20 mouse cellular contexts compared by ENCODE assay signal in the genomic region with DNA sequence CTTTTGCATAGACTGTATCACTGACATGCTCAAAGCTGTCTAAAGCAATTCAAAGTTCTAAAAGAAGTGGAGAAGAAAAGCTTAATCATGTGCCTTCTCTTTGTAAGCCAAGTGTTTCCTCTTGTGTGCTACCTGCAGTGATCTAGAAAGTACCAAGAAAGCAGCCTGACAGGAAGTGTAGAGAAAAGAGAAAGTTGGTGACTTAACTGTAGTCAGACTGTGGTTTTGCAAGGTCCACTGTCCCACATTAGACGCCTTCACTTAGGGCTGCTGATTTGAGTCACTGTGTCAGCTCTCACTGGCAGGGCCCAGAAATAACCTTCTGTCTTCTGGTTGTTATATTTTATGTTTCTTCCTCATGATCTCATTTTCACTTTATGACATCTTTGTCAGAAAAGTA. TPM values are rescaled to one million over a fixed set of nuclear protein-coding genes. Genes with fewer than 3 reads are reported as not detected.
A peak's percentile ranks its signal among the peaks of the same experiment; 100 is the strongest.
DNase-seq lines count a peak whose midpoint lies in the region; ATAC-seq lines count a peak whose summit lies in the region.
"Had no signal": no experiment of that assay in that cellular context is flagged by ENCODE, and none has a peak within 500 bp of the region (broad histone marks: within the 10 kb centered on the region; RNA-seq: fewer than 3 reads in every experiment).

No protein-coding gene starts in this region.

- H3K27me3 ChIP-seq in midbrain, embryonic 13.5 days = no peaks in the 10 kb centered on the region
- H3K27me3 ChIP-seq: embryonic facial prominence, embryonic 12.5 days; forebrain, embryonic 15.5 days; heart, embryonic 13.5 days had no signal

- no peak overlapping the region for H3K4me2 ChIP-seq in midbrain, embryonic 13.5 days (replicated peaks)
- H3K4me2 ChIP-seq: embryonic facial prominence, embryonic 12.5 days; forebrain, embryonic 15.5 days; heart, embryonic 13.5 days; hindbrain, embryonic 14.5 days had no signal

- H3K27ac ChIP-seq in midbrain, embryonic 13.5 days = no peak overlapping the region
- H3K27ac ChIP-seq: embryonic facial prominence, embryonic 12.5 days; forebrain, embryonic 15.5 days; heart, adult 2 months; heart, embryonic 13.5 days; hindbrain, embryonic 14.5 days had no signal

- peak; percentile 59 for ATAC-seq in activated CD4-positive, CD25-positive, alpha-beta regulatory T cell, adult 4 months
- ATAC-seq in megakaryocyte progenitor cell, adult 5-6 weeks (replicated peaks; ENCODE audit: poor library complexity) = 0 out of 2 replicates have a peak, but pooled peaks have one; percentile 26
- ATAC-seq in midbrain, embryonic 13.5 days = no peak
- ATAC-seq: forebrain, embryonic 15.5 days; intestine, postnatal 0 days had no signal

- H3K4me1 ChIP-seq in midbrain, embryonic 13.5 days (replicated peaks) = no peaks in the 10 kb centered on the region
- H3K4me1 ChIP-seq: embryonic facial prominence, embryonic 12.5 days; forebrain, embryonic 15.5 days; heart, embryonic 13.5 days had no signal

- H3K4me3 ChIP-seq in midbrain, embryonic 13.5 days (replicated peaks) = no peak overlapping the region
- H3K4me3 ChIP-seq: embryonic facial prominence, embryonic 12.5 days; forebrain, embryonic 15.5 days; heart, adult 2 months; heart, embryonic 13.5 days had no signal

- peak; percentile 5 for DNase-seq in thymus, postnatal 14 days
- no peak for DNase-seq in thymus, postnatal 36 days
- DNase-seq in CD4-positive, CD25-positive, alpha-beta regulatory T cell, adult 2 months (ENCODE audit: low read depth, low spot score) = peak; percentile 40
- DNase-seq in adrenal gland, postnatal 14 days = no peak
- DNase-seq in frontal cortex, postnatal 14 days (ENCODE audit: low spot score in 2 of 2) = no peak
- DNase-seq: adrenal gland, postnatal 10 days; cerebellum, adult 11-12 months; cerebellum, adult 9-10 months; cerebellum, postnatal 25 days; gastrocnemius, postnatal 14 days; heart, adult 2 months; heart, postnatal 36 days had no signal

- H3K9me3 ChIP-seq in midbrain, embryonic 13.5 days = no peaks in the 10 kb centered on the region
- H3K9me3 ChIP-seq: embryonic facial prominence, embryonic 12.5 days; forebrain, embryonic 15.5 days; heart, embryonic 13.5 days had no signal

- WGBS in midbrain, embryonic 13.5 days = 92% methylated on average over 1 of the region's 1 CpGs

- H3K9ac ChIP-seq in midbrain, embryonic 13.5 days (replicated peaks) = no peak overlapping the region
- H3K9ac ChIP-seq: embryonic facial prominence, embryonic 12.5 days; forebrain, embryonic 15.5 days; heart, embryonic 13.5 days; hindbrain, embryonic 14.5 days had no signal

- H3K36me3 ChIP-seq in midbrain, embryonic 13.5 days = no peaks in the 10 kb centered on the region
- H3K36me3 ChIP-seq: embryonic facial prominence, embryonic 12.5 days; forebrain, embryonic 15.5 days; heart, embryonic 13.5 days had no signal

RNA-seq across cellular contexts. Expression of a gene that starts 29.1 kb away (rescaled TPM):
- under 1 TPM in 1 of 2 experiments, not detected in 1; 0.15 TPM for polyA plus RNA-seq in activated CD4-positive, CD25-positive, alpha-beta regulatory T cell, adult 4 months (2017; shearing (Covaris generic))
- total RNA-seq in megakaryocyte progenitor cell, adult 5-6 weeks (2015) = 0.20 and 0.81 TPM in 2 replicates
- total RNA-seq in megakaryocyte progenitor cell, adult 5-6 weeks (2017) = 0.29 and 2.2 TPM in 2 replicates
- not detected in 2 replicates for total RNA-seq in adrenal gland, postnatal 14 days (2021)
- 0.23 and 0.43 TPM in 2 replicates for polyA plus RNA-seq in midbrain, embryonic 13.5 days (2015; fragmentation: Nextera tagmentation; extraction: Ambion mirVana)
- polyA plus RNA-seq: forebrain, embryonic 15.5 days had no signal

Comparison
In these comparisons a context has a peak if more than half of its experiments do, and no peak if none do; other contexts are left out.
1. DNase-seq: peak in thymus, postnatal 14 days (single experiment) and CD4-positive, CD25-positive, alpha-beta regulatory T cell, adult 2 months (single experiment); none in thymus, postnatal 36 days (0 of 2), adrenal gland, postnatal 14 days (single experiment) and frontal cortex, postnatal 14 days (0 of 2).